Mouse (Mus musculus) adrenal gland, adult 8-10 months (tissue): Measurements from ENCODE around the gene 1700001J03Rik. TPM values are rescaled to one million over a fixed set of nuclear protein-coding genes. Genes with fewer than 3 reads are reported as not detected.
"Not testable (repeated sequence)": the region's sequence is repeated elsewhere in the genome, so short reads cannot be mapped to it uniquely, and the experiment has no call there.

ENCODE experiments used
- DNase-seq: peaks from one replicate; pipeline ENCODE4 v3.0.0; 2022
- total RNA-seq, 4 experiments: library from RNA; stranded (reverse); gene quantifications; 2 replicates each; pipeline ENCODE4 v1.2.4; 2022

The 1700001J03Rik gene
- total RNA-seq, result 1 to 10 TPM in 3 of 4 experiments, under 1 TPM in 1; 0.44 to 4.3 (median 2.1) TPM

GRCm38 (mm10) chr5:146185204-146185603, at the start of gene 1700001J03Rik:
Gene 1700001J03Rik, minus strand, starts transcription at chr5:146185304.
- DNase-seq, result not testable (repeated sequence)

GRCm38 (mm10) chr5:146234336-146234735, 49.2 kb upstream of the 1700001J03Rik start:
- no peak for DNase-seq

- DNase-seq, result no peak
Observed at GRCm38 (mm10) chr5:146232816-146233215, 47.7 kb upstream of the 1700001J03Rik start.

- no peak for DNase-seq
Observed at GRCm38 (mm10) chr5:146232056-146232675, 47.1 kb upstream of the 1700001J03Rik start.

- DNase-seq, result peak; percentile 42
Observed at GRCm38 (mm10) chr5:146231655-146231996, 46.5 kb upstream of the 1700001J03Rik start.

- DNase-seq, result peak; percentile 91
Observed at GRCm38 (mm10) chr5:146230864-146231654, 46.0 kb upstream of the 1700001J03Rik start, which contains the start of gene Cdk8. Gene Cdk8, plus strand, starts transcription at chr5:146231230.

GRCm38 (mm10) chr5:146229869-146230650, 45.0 kb upstream of the 1700001J03Rik start:
- DNase-seq, result no peak

- DNase-seq, result no peak
Observed at GRCm38 (mm10) chr5:146227496-146227895, 42.4 kb upstream of the 1700001J03Rik start.

GRCm38 (mm10) chr5:146223786-146224185, 38.7 kb upstream of the 1700001J03Rik start:
- no peak for DNase-seq

- no peak for DNase-seq
Observed at GRCm38 (mm10) chr5:146221722-146222121, 36.6 kb upstream of the 1700001J03Rik start.

GRCm38 (mm10) chr5:146220879-146221714, 36.0 kb upstream of the 1700001J03Rik start, which contains the start of gene Rnf6:
Gene Rnf6, minus strand, starts transcription at chr5:146221555.
- peak; percentile 95 for DNase-seq

- no peak for DNase-seq
Observed at GRCm38 (mm10) chr5:146220501-146220878, 35.4 kb upstream of the 1700001J03Rik start.

GRCm38 (mm10) chr5:146205537-146205936, 20.4 kb upstream of the 1700001J03Rik start:
- no peak for DNase-seq

GRCm38 (mm10) chr5:146203921-146204320, 18.8 kb upstream of the 1700001J03Rik start:
- no peak for DNase-seq

GRCm38 (mm10) chr5:146200580-146200979, 15.5 kb upstream of the 1700001J03Rik start:
- no peak for DNase-seq

- DNase-seq, result no peak
Observed at GRCm38 (mm10) chr5:146199540-146199939, 14.4 kb upstream of the 1700001J03Rik start.

- no peak for DNase-seq
Observed at GRCm38 (mm10) chr5:146199073-146199472, 14.0 kb upstream of the 1700001J03Rik start.

GRCm38 (mm10) chr5:146193360-146193759, 8.3 kb upstream of the 1700001J03Rik start:
- no peak for DNase-seq

- no peak for DNase-seq
Observed at GRCm38 (mm10) chr5:146190501-146191269, 5.6 kb upstream of the 1700001J03Rik start.

- no peak for DNase-seq
Observed at GRCm38 (mm10) chr5:146190093-146190492, 5.0 kb upstream of the 1700001J03Rik start.

- DNase-seq, result no peak
Observed at GRCm38 (mm10) chr5:146188712-146189111, 3.6 kb upstream of the 1700001J03Rik start.
